Mouse (Mus musculus): ENCODE measurements around the gene Gdf7. TPM values are rescaled to one million over a fixed set of nuclear protein-coding genes. Genes with fewer than 3 reads are reported as not detected.

Gene Gdf7
- polyA plus RNA-seq, 1 experiment from 2014 or later, result not detected

DNA sequence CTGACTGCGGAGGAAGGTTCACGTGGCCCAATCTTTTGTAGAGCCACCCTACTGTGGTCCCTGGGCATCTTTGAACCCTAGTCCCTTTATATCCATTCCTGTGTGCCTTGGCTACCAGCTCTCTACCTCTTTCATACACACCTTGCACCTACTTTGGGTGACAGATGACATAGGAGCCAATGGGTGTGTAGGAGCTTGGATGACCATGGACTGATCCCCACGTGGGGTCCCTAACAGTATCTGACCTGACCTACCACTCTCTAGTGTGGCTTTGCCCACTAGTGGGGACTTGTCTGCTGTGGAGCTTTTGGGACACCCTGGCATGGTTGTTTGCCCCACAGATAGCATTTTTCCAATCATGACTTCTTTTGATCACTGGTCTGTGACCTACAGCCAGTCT, 41.6 kb upstream of the Gdf7 start:
- Histone ChIP-seq H3K9ac (no peak overlapping the region), H3K27me3 (ENCODE audit: insufficient read depth, low read length) (no peaks in the 10 kb centered on the region), H3K27ac (ENCODE audit: low read depth) (no peak overlapping the region), H3K4me1 (ENCODE audit: insufficient read depth) (peaks cover 8% of the 10 kb centered on the region), H3K9me3 (ENCODE audit: low read depth, low read length) (no peaks in the 10 kb centered on the region), H3K36me3 (ENCODE audit: insufficient read depth) (peaks cover 32% of the 10 kb centered on the region), H3K4me2 (no peak overlapping the region), H3K4me3 (ENCODE audit: low read depth, low read length) (no peak overlapping the region)
- no peak for DNase-seq
- ATAC-seq (ENCODE audit: insufficient read depth), result no peak
- 89% methylated on average over 3 of the region's 3 CpGs for WGBS
- no peak for TF ChIP-seq CTCF (IDR thresholded peaks at IDR 0.05; ENCODE audit: low read depth)

GRCm38 (mm10) chr12:8341008-8341407, 39.3 kb upstream of the Gdf7 start:
- TF ChIP-seq CTCF (IDR thresholded peaks at IDR 0.05; ENCODE audit: low read depth), result no peak
- Histone ChIP-seq H3K9ac (no peak overlapping the region), H3K27ac (ENCODE audit: low read depth) (no peak overlapping the region), H3K9me3 (ENCODE audit: low read depth, low read length) (no peaks in the 10 kb centered on the region), H3K4me1 (ENCODE audit: insufficient read depth) (peaks cover 10% of the 10 kb centered on the region), H3K27me3 (ENCODE audit: insufficient read depth, low read length) (no peaks in the 10 kb centered on the region), H3K4me3 (ENCODE audit: low read depth, low read length) (no peak overlapping the region), H3K36me3 (ENCODE audit: insufficient read depth) (peaks cover 48% of the 10 kb centered on the region), H3K4me2 (no peak overlapping the region)
- DNase-seq (no peak), ATAC-seq (ENCODE audit: insufficient read depth) (no peak)
- 88% methylated on average over 6 of the region's 6 CpGs for WGBS

GRCm38 (mm10) chr12:8339591-8340319, 38.0 kb upstream of the Gdf7 start:
- peaks cover 53% of the 10 kb centered on the region for H3K36me3 ChIP-seq (ENCODE audit: insufficient read depth)
- DNase-seq, result peak; percentile 62
- no peak overlapping the region for H3K4me2 ChIP-seq
- H3K27me3 ChIP-seq (ENCODE audit: insufficient read depth, low read length), result no peaks in the 10 kb centered on the region
- no peaks in the 10 kb centered on the region for H3K9me3 ChIP-seq (ENCODE audit: low read depth, low read length)
- TF ChIP-seq CTCF (IDR thresholded peaks at IDR 0.05; ENCODE audit: low read depth), result no peak
- H3K27ac ChIP-seq (ENCODE audit: low read depth), result peak overlapping the region; percentile 24; the same call in 1 of the 2 replicates
- 28% methylated on average over 13 of the region's 13 CpGs for WGBS
- H3K4me3 ChIP-seq (ENCODE audit: low read depth, low read length), result no peak overlapping the region
- H3K9ac ChIP-seq, result no peak overlapping the region
- peaks cover 10% of the 10 kb centered on the region for H3K4me1 ChIP-seq (ENCODE audit: insufficient read depth)
- peak; percentile 48; the same call in 1 of the 2 replicates for ATAC-seq (ENCODE audit: insufficient read depth)

DNA sequence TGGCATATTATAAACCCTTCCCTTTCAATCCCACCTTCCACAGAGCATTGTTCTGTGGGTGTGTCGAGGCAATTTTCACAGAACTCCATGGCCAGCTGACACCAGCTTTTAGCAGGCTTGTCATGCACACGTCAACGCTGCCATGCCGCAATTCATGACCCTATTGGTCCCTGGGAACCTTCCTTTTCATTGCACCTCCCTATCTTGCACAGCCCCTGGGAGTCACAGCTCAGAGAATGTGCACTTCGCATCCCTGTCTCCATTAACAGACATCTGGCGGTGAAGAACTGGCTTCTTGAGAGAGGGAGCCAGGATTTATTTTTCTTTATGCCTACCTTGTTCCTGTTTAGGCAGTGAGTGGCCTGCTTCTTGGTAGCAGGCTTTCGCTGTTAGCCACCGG, 37.2 kb upstream of the Gdf7 start:
- Histone ChIP-seq H3K9me3 (ENCODE audit: low read depth, low read length) (no peaks in the 10 kb centered on the region), H3K27ac (ENCODE audit: low read depth) (no peak overlapping the region), H3K27me3 (ENCODE audit: insufficient read depth, low read length) (no peaks in the 10 kb centered on the region), H3K4me3 (ENCODE audit: low read depth, low read length) (no peak overlapping the region), H3K4me1 (ENCODE audit: insufficient read depth) (peaks cover 10% of the 10 kb centered on the region; the same call in 1 of the 2 replicates), H3K4me2 (no peak overlapping the region), H3K36me3 (ENCODE audit: insufficient read depth) (peaks cover 53% of the 10 kb centered on the region), H3K9ac (no peak overlapping the region; the same call in 1 of the 2 replicates)
- DNase-seq (no peak), ATAC-seq (ENCODE audit: insufficient read depth) (no peak)
- WGBS, result 65% methylated on average over 8 of the region's 8 CpGs
- TF ChIP-seq CTCF (IDR thresholded peaks at IDR 0.05; ENCODE audit: low read depth), result no peak

- TF ChIP-seq CTCF (IDR thresholded peaks at IDR 0.05; ENCODE audit: low read depth), result no peak
- Histone ChIP-seq H3K36me3 (ENCODE audit: insufficient read depth) (peaks cover 53% of the 10 kb centered on the region), H3K9me3 (ENCODE audit: low read depth, low read length) (no peaks in the 10 kb centered on the region), H3K9ac (no peak overlapping the region), H3K4me3 (ENCODE audit: low read depth, low read length) (no peak overlapping the region), H3K27me3 (ENCODE audit: insufficient read depth, low read length) (no peaks in the 10 kb centered on the region), H3K27ac (ENCODE audit: low read depth) (no peak overlapping the region), H3K4me2 (no peak overlapping the region), H3K4me1 (ENCODE audit: insufficient read depth) (peaks cover 10% of the 10 kb centered on the region; the same call in 1 of the 2 replicates)
- whole genome bisulfite sequencing, result 39% methylated on average over 4 of the region's 4 CpGs
- no peak for ATAC-seq (ENCODE audit: insufficient read depth)
- DNase-seq, result no peak
These were observed 36.7 kb upstream of the Gdf7 start for GRCm38 (mm10) chr12:8338491-8338890.

DNA sequence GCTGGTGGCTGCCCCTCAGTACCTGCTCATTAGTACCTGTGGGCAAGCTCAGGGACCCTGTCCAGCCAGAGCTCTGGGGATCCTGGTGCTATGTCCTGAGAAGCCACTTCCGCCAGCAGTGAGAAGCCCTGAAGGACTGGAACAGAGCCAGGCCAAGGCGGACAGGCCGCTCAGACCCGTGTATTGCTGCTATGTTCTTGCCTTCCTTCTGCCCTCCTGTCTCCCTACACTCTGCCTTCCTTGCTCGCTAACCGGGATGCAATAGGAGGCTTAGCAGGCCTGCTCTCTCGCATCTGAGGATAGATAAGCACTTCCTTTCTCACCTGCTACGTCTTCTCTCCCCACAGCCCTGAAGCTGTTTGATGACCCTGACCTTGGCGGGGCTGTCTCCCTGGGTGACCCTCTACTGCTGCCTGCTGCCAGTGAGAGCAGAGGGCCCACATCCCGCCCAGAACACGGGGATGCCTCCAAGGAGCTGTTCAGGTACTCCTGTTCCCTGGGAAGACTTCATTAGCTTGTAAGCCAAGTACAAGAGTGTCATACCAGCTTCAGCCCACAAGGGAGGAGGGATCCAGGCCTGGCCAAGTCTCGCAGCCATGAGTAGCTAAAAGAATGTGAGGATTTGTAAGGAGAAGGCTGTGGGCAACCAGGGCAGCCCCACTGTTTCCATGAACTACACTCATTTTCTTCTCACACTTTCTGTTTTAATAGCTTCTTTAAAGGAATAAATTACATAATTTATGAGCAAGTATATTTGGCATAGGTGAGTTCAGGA, 35.7 kb upstream of the Gdf7 start:
- Histone ChIP-seq H3K27me3 (ENCODE audit: insufficient read depth, low read length) (no peaks in the 10 kb centered on the region), H3K9me3 (ENCODE audit: low read depth, low read length) (no peaks in the 10 kb centered on the region), H3K4me1 (ENCODE audit: insufficient read depth) (peaks cover 10% of the 10 kb centered on the region; the same call in 1 of the 2 replicates), H3K4me3 (ENCODE audit: low read depth, low read length) (no peak overlapping the region), H3K4me2 (no peak overlapping the region), H3K27ac (ENCODE audit: low read depth) (no peak overlapping the region), H3K36me3 (ENCODE audit: insufficient read depth) (peaks cover 47% of the 10 kb centered on the region), H3K9ac (no peak overlapping the region; the same call in 1 of the 2 replicates)
- ATAC-seq (ENCODE audit: insufficient read depth) (no peak), DNase-seq (peak; percentile 59)
- peak; percentile 34; the same call in 1 of the 2 replicates for TF ChIP-seq CTCF (IDR thresholded peaks at IDR 0.05; ENCODE audit: low read depth)
- WGBS, result 53% methylated on average over 12 of the region's 12 CpGs
